Mouse (Mus musculus): ENCODE data around the gene Cbfa2t3.

- TF ChIP-seq CTCF (conservative IDR thresholded peaks at IDR 0.05; ENCODE audit: low read length) = no peak
- no peak for TF ChIP-seq NANOG (IDR thresholded peaks at IDR 0.05; ENCODE audit: borderline replicate concordance, low read length)
- no peak for TF ChIP-seq POU5F1 (IDR thresholded peaks at IDR 0.05; ENCODE audit: borderline replicate concordance, low read length)
Measured at GRCm38 (mm10) chr8:122665667-122666316, 33.1 kb downstream of the Cbfa2t3 start.

Data from E14TG2a.4 (cell line).